ENCODE assay signal across 17 mouse cellular contexts in genomic region chr4:129249288-129249687, GRCm38 (mm10). TPM values are rescaled to one million over a fixed set of nuclear protein-coding genes. Genes with fewer than 3 reads are reported as not detected.
DNase-seq lines count a peak whose midpoint lies in the region; ATAC-seq and TF ChIP-seq lines count a peak whose summit lies in the region.
"Had no signal": no experiment of that assay in that cellular context is flagged by ENCODE, and none has a peak within 500 bp of the region (broad histone marks: within the 10 kb centered on the region; RNA-seq: fewer than 3 reads in every experiment).

No protein-coding gene starts in this region.

- no peaks in the 10 kb centered on the region for H3K36me3 ChIP-seq in forebrain, embryonic 11.5 days (ENCODE audit: control insufficient read depth, insufficient read depth, low read length)
- H3K36me3 ChIP-seq in forebrain, embryonic 16.5 days (ENCODE audit: control insufficient read depth, insufficient read depth): no peaks in the 10 kb centered on the region
- no peaks in the 10 kb centered on the region for H3K36me3 ChIP-seq in limb, embryonic 12.5 days
- H3K36me3 ChIP-seq in limb, embryonic 10.5 days: no peaks in the 10 kb centered on the region
- no peaks in the 10 kb centered on the region for H3K36me3 ChIP-seq in intestine, embryonic 15.5 days
- no peaks in the 10 kb centered on the region for H3K36me3 ChIP-seq in small intestine, adult 2 months (ENCODE audit: control insufficient read depth, insufficient read depth, low read length)
- H3K36me3 ChIP-seq: kidney, embryonic 15.5 days; liver, embryonic 12.5 days; midbrain, embryonic 10.5 days had no signal

- ATAC-seq in forebrain, embryonic 11.5 days (replicated peaks; ENCODE audit: low FRiP score): no peak
- ATAC-seq in forebrain, embryonic 16.5 days: no peak
- ATAC-seq in limb, embryonic 12.5 days (ENCODE audit: insufficient number of reproducible peaks, insufficient read depth, low FRiP score, low TSS enrichment, low read depth): no peak
- no peak for ATAC-seq in intestine, embryonic 15.5 days
- ATAC-seq: inflammation-experienced regulatory T-cells, adult 6 months; liver, embryonic 12.5 days had no signal

- peak; percentile 54 for DNase-seq in forebrain, embryonic 11.5 days (ENCODE audit: low spot score)
- DNase-seq in limb, embryonic 10.5 days (ENCODE audit: low spot score): no peak
- no peak for DNase-seq in thymus, postnatal 4 days
- DNase-seq in thymus, postnatal 14 days: no peak
- DNase-seq: cerebellum, adult 9-10 months; gastrocnemius, postnatal 14 days; layer of hippocampus, postnatal 36 days; lung, adult 2 months; right cerebral cortex, postnatal 14 days had no signal

- no peak overlapping the region for H3K9ac ChIP-seq in forebrain, embryonic 11.5 days (ENCODE audit: low read length)
- no peak overlapping the region for H3K9ac ChIP-seq in forebrain, embryonic 16.5 days (replicated peaks; ENCODE audit: low read depth, low read length)
- H3K9ac ChIP-seq in limb, embryonic 12.5 days (replicated peaks): no peak overlapping the region
- H3K9ac ChIP-seq in intestine, embryonic 15.5 days: no peak overlapping the region
- H3K9ac ChIP-seq: liver, embryonic 12.5 days had no signal

- no peak overlapping the region for H3K4me3 ChIP-seq in forebrain, embryonic 11.5 days (ENCODE audit: low read depth, low read length)
- H3K4me3 ChIP-seq in forebrain, embryonic 16.5 days (replicated peaks; ENCODE audit: low read length): no peak overlapping the region
- 0 out of 2 replicates have a peak overlapping the region, but pooled peaks have one; percentile 58 for H3K4me3 ChIP-seq in limb, embryonic 12.5 days (replicated peaks)
- H3K4me3 ChIP-seq in limb, embryonic 10.5 days: no peak overlapping the region
- 0 out of 2 replicates have a peak overlapping the region, but pooled peaks have one; percentile 67 for H3K4me3 ChIP-seq in intestine, embryonic 15.5 days (replicated peaks)
- H3K4me3 ChIP-seq in small intestine, adult 2 months (ENCODE audit: low read depth, low read length): peak overlapping the region; percentile 27

- no peaks in the 10 kb centered on the region for H3K9me3 ChIP-seq in forebrain, embryonic 11.5 days (ENCODE audit: control insufficient read depth, low read length)
- no peaks in the 10 kb centered on the region for H3K9me3 ChIP-seq in forebrain, embryonic 16.5 days (ENCODE audit: control insufficient read depth, low read length)
- H3K9me3 ChIP-seq in limb, embryonic 12.5 days: no peaks in the 10 kb centered on the region
- no peaks in the 10 kb centered on the region for H3K9me3 ChIP-seq in limb, embryonic 10.5 days (replicated peaks)
- no peaks in the 10 kb centered on the region for H3K9me3 ChIP-seq in intestine, embryonic 15.5 days
- H3K9me3 ChIP-seq: kidney, embryonic 15.5 days; liver, embryonic 12.5 days; midbrain, embryonic 10.5 days had no signal

- 12% methylated on average over 7 of the region's 7 CpGs for WGBS in forebrain, embryonic 11.5 days
- 37% methylated on average over 7 of the region's 7 CpGs for WGBS in forebrain, embryonic 16.5 days
- WGBS in limb, embryonic 12.5 days: 28% methylated on average over 7 of the region's 7 CpGs
- 24% methylated on average over 7 of the region's 7 CpGs for WGBS in limb, embryonic 10.5 days
- WGBS in intestine, embryonic 15.5 days: 52% methylated on average over 7 of the region's 7 CpGs
- WGBS in small intestine, adult 2 months: 69% methylated on average over 7 of the region's 7 CpGs

- H3K4me2 ChIP-seq in forebrain, embryonic 11.5 days (ENCODE audit: low read depth, low read length, severe bottlenecking): no peak overlapping the region
- H3K4me2 ChIP-seq in forebrain, embryonic 16.5 days (ENCODE audit: low read length): no peak overlapping the region
- no peak overlapping the region for H3K4me2 ChIP-seq in limb, embryonic 12.5 days
- no peak overlapping the region; the same call in 1 of the 2 replicates for H3K4me2 ChIP-seq in intestine, embryonic 15.5 days (replicated peaks)

- no peak for TF ChIP-seq CTCF in small intestine, adult 2 months (IDR thresholded peaks at IDR 0.05; ENCODE audit: extremely low read depth, insufficient read length, insufficient replicate concordance, low read depth, low read length)

- H3K27ac ChIP-seq in forebrain, embryonic 11.5 days (ENCODE audit: low read depth, low read length): no peak overlapping the region
- no peak overlapping the region for H3K27ac ChIP-seq in forebrain, embryonic 16.5 days (ENCODE audit: low read length)
- no peak overlapping the region for H3K27ac ChIP-seq in limb, embryonic 12.5 days
- H3K27ac ChIP-seq in limb, embryonic 10.5 days: no peak overlapping the region
- peak overlapping the region; percentile 94 for H3K27ac ChIP-seq in intestine, embryonic 15.5 days
- peak overlapping the region; percentile 91 for H3K27ac ChIP-seq in small intestine, adult 2 months (ENCODE audit: insufficient read depth, low read depth, low read length)
- H3K27ac ChIP-seq: kidney, embryonic 15.5 days; liver, embryonic 12.5 days had no signal

- H3K4me1 ChIP-seq in forebrain, embryonic 11.5 days (replicated peaks; ENCODE audit: control insufficient read depth, insufficient read depth, low read length): peaks cover 23% of the 10 kb centered on the region
- peaks cover 17% of the 10 kb centered on the region for H3K4me1 ChIP-seq in forebrain, embryonic 16.5 days (replicated peaks; ENCODE audit: control insufficient read depth, insufficient read depth, low read length)
- peaks cover 33% of the 10 kb centered on the region for H3K4me1 ChIP-seq in limb, embryonic 12.5 days (replicated peaks)
- peaks cover 30% of the 10 kb centered on the region for H3K4me1 ChIP-seq in limb, embryonic 10.5 days
- peaks cover 35% of the 10 kb centered on the region for H3K4me1 ChIP-seq in intestine, embryonic 15.5 days (replicated peaks)
- peaks cover 25% of the 10 kb centered on the region; the same call in 1 of the 2 replicates for H3K4me1 ChIP-seq in small intestine, adult 2 months (ENCODE audit: control insufficient read depth, insufficient read depth, insufficient read length, low read length)

- TF ChIP-seq POLR2A in small intestine, adult 2 months (IDR thresholded peaks at IDR 0.05; ENCODE audit: low read depth, low read length): no peak

- peaks cover 25% of the 10 kb centered on the region for H3K27me3 ChIP-seq in forebrain, embryonic 11.5 days (ENCODE audit: control insufficient read depth, insufficient read depth, low read length)
- peaks cover 28% of the 10 kb centered on the region for H3K27me3 ChIP-seq in forebrain, embryonic 16.5 days (replicated peaks; ENCODE audit: control insufficient read depth, insufficient read depth, low read length)
- H3K27me3 ChIP-seq in limb, embryonic 12.5 days: peaks cover 68% of the 10 kb centered on the region
- peaks cover 80% of the 10 kb centered on the region for H3K27me3 ChIP-seq in limb, embryonic 10.5 days (ENCODE audit: low read depth, poor library complexity, severe bottlenecking)
- H3K27me3 ChIP-seq in intestine, embryonic 15.5 days (replicated peaks): peaks cover 13% of the 10 kb centered on the region; the same call in 1 of the 2 replicates
- no peaks in the 10 kb centered on the region for H3K27me3 ChIP-seq in small intestine, adult 2 months (ENCODE audit: control insufficient read depth, insufficient read depth, low read length)

RNA-seq across cellular contexts. Expression of gene C77080, which starts 11.9 kb away (rescaled TPM):
- 4.7 and 4.8 TPM in 2 replicates for polyA plus RNA-seq in forebrain, embryonic 11.5 days (2014; fragmentation: Nextera tagmentation; extraction: Ambion mirVana)
- polyA plus RNA-seq in forebrain, embryonic 16.5 days (2015; fragmentation: Nextera tagmentation; extraction: Ambion mirVana): 3.8 and 4.7 TPM in 2 replicates
- 4.6 and 5.1 TPM in 2 replicates for polyA plus RNA-seq in limb, embryonic 12.5 days (2016; fragmentation: Nextera tagmentation; extraction: Ambion mirVana)
- polyA plus RNA-seq in limb, embryonic 10.5 days (2016; fragmentation: Nextera tagmentation; extraction: Ambion mirVana): 4.0 and 4.1 TPM in 2 replicates
- 9.7 and 10.3 TPM in 2 replicates for polyA plus RNA-seq in intestine, embryonic 15.5 days (2015; fragmentation: Nextera tagmentation; extraction: Ambion mirVana)
- polyA plus RNA-seq in small intestine, adult 2 months (2012; rRNA removed): 102 and 267 TPM in 2 replicates

RNA-seq across cellular contexts. Expression of gene Sync, which starts 38.1 kb away (rescaled TPM):
- polyA plus RNA-seq in forebrain, embryonic 11.5 days (2014; fragmentation: Nextera tagmentation; extraction: Ambion mirVana): 0.37 and 0.57 TPM in 2 replicates
- 0.31 and 0.38 TPM in 2 replicates for polyA plus RNA-seq in forebrain, embryonic 16.5 days (2015; fragmentation: Nextera tagmentation; extraction: Ambion mirVana)
- 1.2 and 1.9 TPM in 2 replicates for polyA plus RNA-seq in limb, embryonic 12.5 days (2016; fragmentation: Nextera tagmentation; extraction: Ambion mirVana)
- 0.36 and 0.39 TPM in 2 replicates for polyA plus RNA-seq in limb, embryonic 10.5 days (2016; fragmentation: Nextera tagmentation; extraction: Ambion mirVana)
- polyA plus RNA-seq in intestine, embryonic 15.5 days (2015; fragmentation: Nextera tagmentation; extraction: Ambion mirVana): 1.2 TPM in 2 replicates
- polyA plus RNA-seq in small intestine, adult 2 months (2012; rRNA removed): 0.34 and 0.37 TPM in 2 replicates

RNA-seq across cellular contexts. Expression of gene Yars, which starts 59.7 kb away (rescaled TPM):
- 113 and 118 TPM in 2 replicates for polyA plus RNA-seq in forebrain, embryonic 11.5 days (2014; fragmentation: Nextera tagmentation; extraction: Ambion mirVana)
- 116 and 122 TPM in 2 replicates for polyA plus RNA-seq in forebrain, embryonic 16.5 days (2015; fragmentation: Nextera tagmentation; extraction: Ambion mirVana)
- 78.7 and 80.2 TPM in 2 replicates for polyA plus RNA-seq in limb, embryonic 12.5 days (2016; fragmentation: Nextera tagmentation; extraction: Ambion mirVana)
- 98.9 and 103 TPM in 2 replicates for polyA plus RNA-seq in limb, embryonic 10.5 days (2016; fragmentation: Nextera tagmentation; extraction: Ambion mirVana)
- polyA plus RNA-seq in intestine, embryonic 15.5 days (2015; fragmentation: Nextera tagmentation; extraction: Ambion mirVana): 94.2 and 97.2 TPM in 2 replicates
- polyA plus RNA-seq in small intestine, adult 2 months (2012; rRNA removed): 5.5 and 7.8 TPM in 2 replicates

RNA-seq across cellular contexts. Expression of gene S100pbp, which starts 59.8 kb away (rescaled TPM):
- 25.4 and 30.7 TPM in 2 replicates for polyA plus RNA-seq in forebrain, embryonic 11.5 days (2014; fragmentation: Nextera tagmentation; extraction: Ambion mirVana)
- polyA plus RNA-seq in forebrain, embryonic 16.5 days (2015; fragmentation: Nextera tagmentation; extraction: Ambion mirVana): 16.9 and 17.2 TPM in 2 replicates
- polyA plus RNA-seq in limb, embryonic 12.5 days (2016; fragmentation: Nextera tagmentation; extraction: Ambion mirVana): 31.2 and 32.7 TPM in 2 replicates
- polyA plus RNA-seq in limb, embryonic 10.5 days (2016; fragmentation: Nextera tagmentation; extraction: Ambion mirVana): 29.7 and 34.5 TPM in 2 replicates
- polyA plus RNA-seq in intestine, embryonic 15.5 days (2015; fragmentation: Nextera tagmentation; extraction: Ambion mirVana): 12.5 and 14.5 TPM in 2 replicates
- polyA plus RNA-seq in small intestine, adult 2 months (2012; rRNA removed): 2.3 and 6.4 TPM in 2 replicates

Comparison
In these comparisons a context has a peak if more than half of its experiments do, and no peak if none do; other contexts are left out.
1. H3K4me3 ChIP-seq: peak in limb, embryonic 12.5 days (single experiment), intestine, embryonic 15.5 days (single experiment) and small intestine, adult 2 months (single experiment); none in forebrain, embryonic 11.5 days (single experiment), forebrain, embryonic 16.5 days (single experiment) and limb, embryonic 10.5 days (single experiment).
2. H3K27ac ChIP-seq: peak in intestine, embryonic 15.5 days (single experiment) and small intestine, adult 2 months (single experiment); none in forebrain, embryonic 11.5 days (single experiment), forebrain, embryonic 16.5 days (single experiment), limb, embryonic 12.5 days (single experiment) and limb, embryonic 10.5 days (single experiment).